Mouse (Mus musculus): ENCODE data around the gene Gfi1b. TPM values are rescaled to one million over a fixed set of nuclear protein-coding genes. Genes with fewer than 3 reads are reported as not detected.

Gfi1b gene
- polyA plus RNA-seq, 1 experiment from 2014 or later = 3.3 TPM

GRCm38 (mm10) chr2:28597733-28598547 is 23.8 kb downstream of the Gfi1b start:
- WGBS = 88% methylated on average over 7 of the region's 7 CpGs
- Histone ChIP-seq H3K9me3 (ENCODE audit: control insufficient read depth, low read length) (no peaks in the 10 kb centered on the region), H3K9ac (ENCODE audit: low read length) (no peak overlapping the region), H3K27ac (ENCODE audit: low read depth, low read length) (no peak overlapping the region), H3K27me3 (ENCODE audit: control insufficient read depth, insufficient read depth, low read length) (no peaks in the 10 kb centered on the region), H3K4me1 (ENCODE audit: control insufficient read depth, insufficient read depth, low read length) (no peaks in the 10 kb centered on the region; the same call in 1 of the 2 replicates), H3K4me3 (ENCODE audit: low read depth, low read length) (no peak overlapping the region), H3K4me2 (no peak overlapping the region), H3K36me3 (ENCODE audit: control insufficient read depth, insufficient read depth, low read length) (no peaks in the 10 kb centered on the region)
- ATAC-seq (ENCODE audit: low FRiP score) (0 out of 2 replicates have a peak, but pooled peaks have one; percentile 24), DNase-seq (ENCODE audit: low spot score, missing footprints) (no peak)

- no peak overlapping the region for H3K27ac ChIP-seq (ENCODE audit: low read depth, low read length)
- 92% methylated on average over 7 of the region's 7 CpGs for WGBS
- ATAC-seq (ENCODE audit: low FRiP score) = no peak
Observed at GRCm38 (mm10) chr2:28596998-28597397, 24.8 kb downstream of the Gfi1b start.

GRCm38 (mm10) chr2:28596021-28596420 is 25.8 kb downstream of the Gfi1b start:
- Histone ChIP-seq H3K27ac (ENCODE audit: low read depth, low read length) (no peak overlapping the region), H3K9me3 (ENCODE audit: control insufficient read depth, low read length) (no peaks in the 10 kb centered on the region), H3K27me3 (ENCODE audit: control insufficient read depth, insufficient read depth, low read length) (no peaks in the 10 kb centered on the region), H3K4me1 (ENCODE audit: control insufficient read depth, insufficient read depth, low read length) (no peaks in the 10 kb centered on the region; the same call in 1 of the 2 replicates), H3K9ac (ENCODE audit: low read length) (no peak overlapping the region), H3K4me3 (ENCODE audit: low read depth, low read length) (no peak overlapping the region), H3K4me2 (no peak overlapping the region), H3K36me3 (ENCODE audit: control insufficient read depth, insufficient read depth, low read length) (no peaks in the 10 kb centered on the region)
- DNase-seq (ENCODE audit: low spot score, missing footprints) (no peak), ATAC-seq (ENCODE audit: low FRiP score) (no peak)
- 83% methylated on average over 7 of the region's 7 CpGs for WGBS

More at GRCm38 (mm10) chr2:28596998-28597397, 24.8 kb downstream of the Gfi1b start:
- no peaks in the 10 kb centered on the region for H3K36me3 ChIP-seq (ENCODE audit: control insufficient read depth, insufficient read depth, low read length)
- no peaks in the 10 kb centered on the region; the same call in 1 of the 2 replicates for H3K4me1 ChIP-seq (ENCODE audit: control insufficient read depth, insufficient read depth, low read length)
- DNase-seq (ENCODE audit: low spot score, missing footprints) = no peak
- no peak overlapping the region for H3K4me2 ChIP-seq
- H3K4me3 ChIP-seq (ENCODE audit: low read depth, low read length) = no peak overlapping the region
- no peaks in the 10 kb centered on the region for H3K9me3 ChIP-seq (ENCODE audit: control insufficient read depth, low read length)
- H3K27me3 ChIP-seq (ENCODE audit: control insufficient read depth, insufficient read depth, low read length) = no peaks in the 10 kb centered on the region
- H3K9ac ChIP-seq (ENCODE audit: low read length) = no peak overlapping the region

- Histone ChIP-seq H3K9me3 (ENCODE audit: control insufficient read depth, low read length) (no peaks in the 10 kb centered on the region), H3K4me2 (peak overlapping the region; percentile 25; the same call in 1 of the 2 replicates), H3K9ac (ENCODE audit: low read length) (no peak overlapping the region), H3K4me1 (ENCODE audit: control insufficient read depth, insufficient read depth, low read length) (no peaks in the 10 kb centered on the region), H3K36me3 (ENCODE audit: control insufficient read depth, insufficient read depth, low read length) (no peaks in the 10 kb centered on the region), H3K27me3 (ENCODE audit: control insufficient read depth, insufficient read depth, low read length) (no peaks in the 10 kb centered on the region), H3K4me3 (ENCODE audit: low read depth, low read length) (no peak overlapping the region), H3K27ac (ENCODE audit: low read depth, low read length) (no peak overlapping the region)
- DNase-seq (ENCODE audit: low spot score, missing footprints) (no peak), ATAC-seq (ENCODE audit: low FRiP score) (no peak)
- 11% methylated on average over 15 of the region's 15 CpGs for WGBS
Observed at GRCm38 (mm10) chr2:28592809-28593208, 29.0 kb downstream of the Gfi1b start.

- Histone ChIP-seq H3K27me3 (ENCODE audit: control insufficient read depth, insufficient read depth, low read length) (no peaks in the 10 kb centered on the region), H3K9ac (ENCODE audit: low read length) (no peak overlapping the region), H3K4me1 (ENCODE audit: control insufficient read depth, insufficient read depth, low read length) (no peaks in the 10 kb centered on the region), H3K27ac (ENCODE audit: low read depth, low read length) (no peak overlapping the region), H3K4me3 (ENCODE audit: low read depth, low read length) (no peak overlapping the region), H3K4me2 (no peak overlapping the region), H3K36me3 (ENCODE audit: control insufficient read depth, insufficient read depth, low read length) (no peaks in the 10 kb centered on the region), H3K9me3 (ENCODE audit: control insufficient read depth, low read length) (no peaks in the 10 kb centered on the region)
- no peak for ATAC-seq (ENCODE audit: low FRiP score)
- WGBS = 86% methylated on average over 2 of the region's 2 CpGs
- no peak for DNase-seq (ENCODE audit: low spot score, missing footprints)
Observed at GRCm38 (mm10) chr2:28591479-28591878, 30.3 kb downstream of the Gfi1b start.

- ATAC-seq (ENCODE audit: low FRiP score) (no peak), DNase-seq (ENCODE audit: low spot score, missing footprints) (no peak)
- no peaks in the 10 kb centered on the region for H3K27me3 ChIP-seq (ENCODE audit: control insufficient read depth, insufficient read depth, low read length)
- H3K9ac ChIP-seq (ENCODE audit: low read length) = no peak overlapping the region
- peaks cover under 1% of the 10 kb centered on the region; the same call in 1 of the 2 replicates for H3K4me1 ChIP-seq (ENCODE audit: control insufficient read depth, insufficient read depth, low read length)
- WGBS = 19% methylated on average over 1 of the region's 1 CpGs
- no peak overlapping the region for H3K4me2 ChIP-seq
- no peak overlapping the region for H3K4me3 ChIP-seq (ENCODE audit: low read depth, low read length)
- H3K27ac ChIP-seq (ENCODE audit: low read depth, low read length) = no peak overlapping the region
- H3K9me3 ChIP-seq (ENCODE audit: control insufficient read depth, low read length) = no peaks in the 10 kb centered on the region
- no peaks in the 10 kb centered on the region for H3K36me3 ChIP-seq (ENCODE audit: control insufficient read depth, insufficient read depth, low read length)
Observed at GRCm38 (mm10) chr2:28588574-28588973, 33.2 kb downstream of the Gfi1b start.

GRCm38 (mm10) chr2:28585730-28586129 is 36.1 kb downstream of the Gfi1b start:
- no peak overlapping the region for H3K9ac ChIP-seq (ENCODE audit: low read length)
- 49% methylated on average over 2 of the region's 2 CpGs for WGBS
- no peaks in the 10 kb centered on the region for H3K27me3 ChIP-seq (ENCODE audit: control insufficient read depth, insufficient read depth, low read length)
- H3K4me2 ChIP-seq = no peak overlapping the region
- H3K4me1 ChIP-seq (ENCODE audit: control insufficient read depth, insufficient read depth, low read length) = peaks cover 9% of the 10 kb centered on the region
- H3K36me3 ChIP-seq (ENCODE audit: control insufficient read depth, insufficient read depth, low read length) = no peaks in the 10 kb centered on the region; the same call in 1 of the 2 replicates
- H3K4me3 ChIP-seq (ENCODE audit: low read depth, low read length) = no peak overlapping the region
- ATAC-seq (ENCODE audit: low FRiP score) (no peak), DNase-seq (ENCODE audit: low spot score, missing footprints) (no peak)
- no peaks in the 10 kb centered on the region for H3K9me3 ChIP-seq (ENCODE audit: control insufficient read depth, low read length)
- H3K27ac ChIP-seq (ENCODE audit: low read depth, low read length) = no peak overlapping the region

- peaks cover 9% of the 10 kb centered on the region for H3K4me1 ChIP-seq (ENCODE audit: control insufficient read depth, insufficient read depth, low read length)
- 23% methylated on average over 6 of the region's 6 CpGs for WGBS
- ATAC-seq (ENCODE audit: low FRiP score) = no peak
- H3K9ac ChIP-seq (ENCODE audit: low read length) = no peak overlapping the region
- DNase-seq (ENCODE audit: low spot score, missing footprints) = peak; percentile 97
- no peaks in the 10 kb centered on the region; the same call in 1 of the 2 replicates for H3K36me3 ChIP-seq (ENCODE audit: control insufficient read depth, insufficient read depth, low read length)
- no peak overlapping the region for H3K4me3 ChIP-seq (ENCODE audit: low read depth, low read length)
- no peaks in the 10 kb centered on the region for H3K27me3 ChIP-seq (ENCODE audit: control insufficient read depth, insufficient read depth, low read length)
- H3K4me2 ChIP-seq = no peak overlapping the region
- H3K9me3 ChIP-seq (ENCODE audit: control insufficient read depth, low read length) = no peaks in the 10 kb centered on the region
- H3K27ac ChIP-seq (ENCODE audit: low read depth, low read length) = no peak overlapping the region
Observed at GRCm38 (mm10) chr2:28585043-28585571, 36.7 kb downstream of the Gfi1b start.

GRCm38 (mm10) chr2:28583651-28584050 is 38.1 kb downstream of the Gfi1b start, which contains the start of gene Gtf3c5:
Gene Gtf3c5 (minus strand): TSS chr2:28583751.
- Histone ChIP-seq H3K27ac (ENCODE audit: low read depth, low read length) (peak within 1 kb of the TSS; percentile 81), H3K27me3 (ENCODE audit: control insufficient read depth, insufficient read depth, low read length) (no peaks in the 10 kb centered on the region), H3K36me3 (ENCODE audit: control insufficient read depth, insufficient read depth, low read length) (peaks cover 4% of the 10 kb centered on the region; the same call in 1 of the 2 replicates), H3K4me2 (peak within 1 kb of the TSS; percentile 64), H3K4me1 (ENCODE audit: control insufficient read depth, insufficient read depth, low read length) (peaks cover 9% of the 10 kb centered on the region), H3K9ac (ENCODE audit: low read length) (peak within 1 kb of the TSS; percentile 84), H3K4me3 (ENCODE audit: low read depth, low read length) (peak within 1 kb of the TSS; percentile 75), H3K9me3 (ENCODE audit: control insufficient read depth, low read length) (no peaks in the 10 kb centered on the region)
- ATAC-seq (ENCODE audit: low FRiP score) (no peak), DNase-seq (ENCODE audit: low spot score, missing footprints) (no peak)
- WGBS = 72% methylated on average over 9 of the region's 9 CpGs
